Mouse (Mus musculus) urinary bladder, postnatal 4 days (tissue): ENCODE measurements around the gene Bckdk.

Experiments
- DNase-seq, 2 experiments: peaks; one replicate each; pipeline ENCODE4 v3.0.0; 2021 to 2022; ENCODE audit warnings: low spot score in 2 of 2

Gene Bckdk

DNA sequence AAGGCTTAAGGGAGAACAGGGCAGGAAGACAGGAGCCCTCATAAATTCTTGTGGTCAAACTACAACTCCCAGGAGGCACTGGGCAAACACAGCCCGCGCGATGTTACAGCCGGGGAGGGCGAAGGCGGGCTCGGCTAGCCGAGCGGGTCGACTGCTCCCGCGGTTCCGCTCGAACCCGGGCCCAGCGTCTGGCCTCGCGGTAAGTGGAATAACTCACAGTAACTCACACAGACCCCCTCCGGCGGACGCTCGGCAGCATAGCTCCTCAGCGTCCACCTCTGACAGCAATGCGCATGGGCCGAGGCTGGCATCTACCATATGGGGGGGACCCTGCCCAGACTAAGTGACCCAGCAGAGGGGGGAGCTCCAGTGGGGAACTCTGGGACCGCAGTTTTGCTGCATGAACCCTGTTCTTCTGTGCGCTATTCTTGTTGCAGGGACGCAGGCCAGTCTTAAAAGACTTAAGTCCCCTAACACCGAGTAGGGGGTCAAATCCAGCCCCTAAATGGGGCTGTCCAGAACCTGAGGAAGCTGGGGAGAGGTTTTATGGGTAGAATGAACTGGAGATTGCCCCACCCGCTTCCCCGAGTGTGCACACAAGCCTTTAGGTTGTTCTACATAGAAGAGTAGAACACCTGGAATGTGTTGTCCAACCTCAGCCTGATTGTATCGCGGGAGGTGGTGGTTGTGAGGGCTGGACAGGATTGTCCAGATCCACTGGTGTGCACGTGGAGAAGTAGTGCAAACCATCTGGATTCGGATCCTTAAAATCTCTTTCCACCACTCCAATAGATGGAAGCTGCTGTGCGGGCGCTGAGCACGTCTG, at the start of gene Bckdk:
Gene Bckdk (plus strand): TSS at position 112 of the 826 bp plus-strand sequence.
- DNase-seq = peak; percentile 77 to 83

GRCm38 (mm10) chr7:127858258-127858657, 45.6 kb upstream of the Bckdk start:
- no peak for DNase-seq

DNA sequence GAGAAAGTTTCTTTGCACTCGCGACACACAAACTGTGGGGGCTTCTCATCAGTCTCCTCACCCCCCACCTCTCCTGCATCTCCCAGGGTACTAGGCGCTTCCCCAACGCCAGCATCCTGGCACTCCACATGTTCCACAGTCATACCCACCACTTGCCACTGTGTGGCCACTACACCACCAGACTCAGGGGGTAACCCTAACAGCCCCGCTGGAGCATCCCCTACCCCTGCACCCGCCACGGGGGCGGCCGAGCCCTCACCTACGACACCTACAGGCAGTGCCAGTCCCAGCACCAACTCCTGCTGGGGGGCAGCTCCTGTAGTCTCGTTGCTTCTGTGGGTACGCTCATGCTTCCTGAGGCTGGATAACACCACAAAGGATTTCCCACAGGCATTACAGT, 37.4 kb upstream of the Bckdk start:
- DNase-seq = no peak

DNA sequence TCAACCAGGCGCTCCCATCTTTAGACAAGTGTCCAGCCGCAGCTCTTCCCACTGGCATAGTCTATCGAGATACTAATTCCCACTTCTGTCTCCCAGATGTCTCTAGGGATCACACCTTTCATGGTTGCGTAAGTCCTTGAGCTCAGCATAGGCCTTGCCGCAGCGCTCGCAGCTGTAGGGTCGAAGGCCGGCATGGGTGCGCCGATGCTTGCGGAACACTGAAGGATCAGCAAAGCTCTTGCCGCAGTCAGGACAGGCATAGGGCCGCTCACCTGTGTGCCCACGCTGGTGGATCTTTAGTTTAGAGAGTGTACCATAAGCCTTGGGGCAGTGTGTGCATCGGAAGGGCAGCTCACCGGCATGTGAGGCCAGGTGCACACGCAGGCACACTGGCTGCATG, 36.2 kb upstream of the Bckdk start:
- DNase-seq = no peak

- DNase-seq = no peak
Observed at GRCm38 (mm10) chr7:127869149-127869810, 34.6 kb upstream of the Bckdk start.

GRCm38 (mm10) chr7:127870136-127870821, 33.6 kb upstream of the Bckdk start:
- no peak for DNase-seq

- DNase-seq = no peak
Observed at GRCm38 (mm10) chr7:127874812-127875626, 28.9 kb upstream of the Bckdk start.

GRCm38 (mm10) chr7:127875627-127876001, 28.3 kb upstream of the Bckdk start:
- DNase-seq = peak; percentile 92 to 93

- DNase-seq = peak; percentile 70 to 71
Observed at GRCm38 (mm10) chr7:127876041-127876466, 27.8 kb upstream of the Bckdk start, which contains the start of gene Zfp646. Gene Zfp646, plus strand, starts transcription at chr7:127876221.

GRCm38 (mm10) chr7:127876467-127877348, 27.2 kb upstream of the Bckdk start, which contains the start of gene Zfp668:
Gene Zfp668, minus strand, starts transcription at chr7:127876828.
- peak; percentile 85 to 91 for DNase-seq

GRCm38 (mm10) chr7:127879301-127879700, 24.6 kb upstream of the Bckdk start:
- no peak for DNase-seq

- DNase-seq = no peak
Observed at GRCm38 (mm10) chr7:127880431-127880830, 23.5 kb upstream of the Bckdk start.

DNA sequence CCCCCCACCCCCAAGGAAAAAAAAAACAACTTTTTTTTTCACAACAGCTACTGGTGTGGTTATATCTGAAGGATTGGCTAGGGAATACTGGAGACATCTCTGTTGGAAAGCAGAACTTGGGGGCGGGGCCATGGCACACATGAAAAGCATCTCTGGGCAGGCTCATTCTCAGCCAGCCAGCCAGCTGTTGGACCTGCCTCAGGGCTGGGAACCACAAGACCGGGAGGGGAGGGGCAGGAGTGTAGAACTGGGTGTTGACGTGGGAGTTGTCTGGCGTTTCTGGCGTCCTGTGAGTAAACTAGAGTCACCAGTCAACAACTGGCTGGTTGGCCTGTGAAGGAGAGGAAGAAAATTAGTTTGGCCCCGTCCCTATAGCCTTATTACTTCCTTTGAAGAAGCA, 17.9 kb upstream of the Bckdk start:
- peak; percentile 69 to 76 for DNase-seq

DNA sequence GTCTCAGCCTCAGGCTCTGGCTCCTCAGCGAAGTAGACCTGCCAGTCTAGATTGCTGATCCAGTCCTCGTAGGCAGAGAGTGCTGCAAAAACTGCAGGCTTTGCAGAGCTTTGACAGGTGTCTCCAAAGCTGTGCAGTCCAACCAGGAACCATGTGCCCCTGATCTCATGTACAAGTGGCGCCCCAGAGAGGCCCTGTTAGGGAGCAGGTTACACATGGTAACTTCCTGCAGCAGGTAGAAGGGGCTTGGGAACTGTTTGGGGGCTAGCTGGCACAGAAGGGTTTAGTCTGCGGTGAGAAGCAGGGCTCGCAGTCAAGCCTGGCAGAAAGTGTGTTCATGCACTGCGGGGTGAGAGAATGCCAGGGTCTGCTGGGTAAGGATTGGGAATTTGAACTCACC, 17.3 kb upstream of the Bckdk start:
- no peak for DNase-seq

DNA sequence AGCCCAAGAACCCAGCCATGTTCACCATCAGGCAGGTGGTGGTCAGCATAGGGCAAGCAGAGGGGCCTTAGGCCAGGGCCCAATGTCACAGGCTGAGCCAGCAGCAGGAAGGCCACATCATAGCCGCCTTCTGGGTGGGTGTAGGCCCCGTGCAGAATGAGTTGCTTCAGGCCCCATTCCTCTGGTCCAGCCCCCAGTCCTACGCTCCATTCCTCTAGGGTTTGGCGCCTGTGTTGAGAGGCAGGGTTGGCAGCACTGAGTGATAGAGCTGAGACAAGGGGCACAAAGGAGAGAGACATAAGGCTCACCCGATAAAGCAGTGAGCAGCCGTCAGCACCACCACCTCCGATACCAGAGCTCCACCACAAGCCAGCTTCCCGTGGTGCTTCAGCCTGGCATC, 16.7 kb upstream of the Bckdk start:
- no peak for DNase-seq

DNA sequence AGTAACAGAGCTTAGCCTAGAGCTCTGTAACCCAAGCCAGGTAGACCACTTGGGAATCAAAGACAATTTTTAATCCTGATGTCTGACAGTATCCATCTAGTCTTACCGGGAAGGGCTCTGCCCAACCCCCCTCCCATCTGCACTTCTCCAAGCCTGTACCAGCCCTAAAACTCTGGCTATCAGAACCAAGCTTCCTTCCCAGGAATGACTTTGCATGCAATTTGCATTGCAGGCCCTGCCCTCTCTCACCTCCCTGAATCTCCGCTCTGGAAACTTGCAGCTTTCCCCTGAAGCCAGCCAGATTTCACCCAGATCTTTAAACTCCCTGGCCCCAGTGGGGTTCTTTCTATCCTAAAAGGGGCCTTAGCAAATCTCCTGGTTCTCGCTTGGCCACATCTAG, 16.1 kb upstream of the Bckdk start:
- DNase-seq = no peak

DNA sequence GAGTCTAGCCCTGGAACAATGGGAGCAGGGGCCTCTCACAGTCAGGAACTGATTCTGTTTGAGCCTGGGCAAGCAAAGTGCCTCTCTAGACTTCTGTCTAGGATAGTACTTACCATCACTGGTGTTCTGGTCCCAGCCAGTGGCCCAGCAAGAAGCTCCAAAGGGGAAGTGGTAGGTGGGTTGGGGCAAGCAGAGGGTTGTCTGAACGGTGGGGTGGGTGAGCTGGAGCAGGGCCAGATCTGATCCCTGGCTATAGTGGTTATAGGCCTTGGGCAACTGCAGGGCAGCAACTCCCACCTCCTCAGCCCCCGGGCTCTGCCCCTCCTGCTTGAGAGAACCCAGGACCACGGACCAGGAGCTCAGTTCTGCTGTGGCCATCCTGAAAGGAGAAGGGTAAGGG, 15.1 kb upstream of the Bckdk start:
- DNase-seq = no peak

- no peak for DNase-seq
Observed at GRCm38 (mm10) chr7:127890798-127891197, 13.1 kb upstream of the Bckdk start, which contains the start of gene Prss53. Gene Prss53, minus strand, starts transcription at chr7:127890970.

GRCm38 (mm10) chr7:127894480-127894879, 9.4 kb upstream of the Bckdk start:
- DNase-seq = no peak

- peak; percentile 94 to 95 for DNase-seq
Observed at GRCm38 (mm10) chr7:127895442-127895841, 8.4 kb upstream of the Bckdk start, which contains the start of the genes Gm21974 and Vkorc1. Gene Gm21974, minus strand, starts transcription at chr7:127895454. Gene Vkorc1, minus strand, starts transcription at chr7:127895617.
